Mouse (Mus musculus) lung, adult 2 months (tissue): Measurements from ENCODE around the gene Nedd8. TPM values are rescaled to one million over a fixed set of nuclear protein-coding genes. Genes with fewer than 3 reads are reported as not detected.

Source experiments
- DNase-seq: peaks from one replicate; pipeline ENCODE4 v3.0.0; 2022
- H3K4me1 ChIP-seq: fragments of 200-500 bp; 2 replicates; pipeline ENCODE4 v1.6.1; 2011; ENCODE audit warnings: low read length; ENCODE audit not compliant: control insufficient read depth, insufficient read depth
- H3K4me3 ChIP-seq: fragments of 200-500 bp; replicated peaks from 2 replicates; pipeline ENCODE3; 2011; ENCODE audit warnings: low read depth, mild to moderate bottlenecking, control low read depth, low read length; ENCODE audit errors: extremely low read depth
- CTCF ChIP-seq: fragments of 200-500 bp; IDR thresholded peaks from 2 replicates; pipeline ENCODE4 v1.5.1; 2011; ENCODE audit warnings: mild to moderate bottlenecking, low read length, control low read depth; ENCODE audit not compliant: insufficient read depth
- POLR2A ChIP-seq: fragments of 200-500 bp; IDR thresholded peaks from 2 replicates; pipeline ENCODE4 v1.6.1; 2011; ENCODE audit warnings: low read depth, mild to moderate bottlenecking, control low read depth, low read length, borderline replicate concordance; ENCODE audit errors: extremely low read depth
- WGBS: fragments of 180-500 bp; shearing (Covaris S2); methylation state at CpG from one replicate; pipeline ENCODE4 v1.1.7; 2018; 5-methylcytosine and 5-hydroxymethylcytosine counted together
- polyA plus RNA-seq: library from polyadenylated mRNA; depleted of rRNA; stranded (reverse); fragments of >200 nt; gene quantifications from 2 replicates; pipeline ENCODE4 v1.2.3, GENCODE M21; 2012

Gene Nedd8
- polyA plus RNA-seq, 1 experiment: 270 TPM

GRCm38 (mm10) chr14:55709509-55709908 lies 37.6 kb upstream of the Nedd8 start:
- WGBS: 85% methylated on average over 4 of the region's 4 CpGs
- DNase-seq: no peak
- TF ChIP-seq POLR2A: no peak
- TF ChIP-seq CTCF: no peak
- Histone ChIP-seq H3K4me3 (no peak overlapping the region), H3K4me1 (peaks cover 2% of the 10 kb centered on the region; the same call in 1 of the 2 replicates)

GRCm38 (mm10) chr14:55707397-55707796 lies 35.5 kb upstream of the Nedd8 start:
- H3K4me1 ChIP-seq: no peaks in the 10 kb centered on the region
- DNase-seq: no peak
- 79% methylated on average over 5 of the region's 5 CpGs for whole genome bisulfite sequencing
- TF ChIP-seq CTCF (no peak), POLR2A (no peak)
- no peak overlapping the region for H3K4me3 ChIP-seq

GRCm38 (mm10) chr14:55706051-55706600 lies 34.2 kb upstream of the Nedd8 start:
- TF ChIP-seq CTCF (no peak), POLR2A (no peak)
- Histone ChIP-seq H3K4me1 (no peaks in the 10 kb centered on the region), H3K4me3 (no peak overlapping the region)
- no peak for DNase-seq
- WGBS: 76% methylated on average over 8 of the region's 8 CpGs

- TF ChIP-seq CTCF (no peak), POLR2A (no peak)
- Histone ChIP-seq H3K4me1 (no peaks in the 10 kb centered on the region), H3K4me3 (no peak overlapping the region)
- WGBS: 62% methylated on average over 6 of the region's 6 CpGs
- DNase-seq: no peak
Observed at GRCm38 (mm10) chr14:55702761-55703160, 30.8 kb upstream of the Nedd8 start.

GRCm38 (mm10) chr14:55701131-55701530 lies 29.2 kb upstream of the Nedd8 start:
- WGBS: 78% methylated on average over 9 of the region's 9 CpGs
- TF ChIP-seq CTCF (no peak), POLR2A (no peak)
- no peak for DNase-seq
- no peak overlapping the region for H3K4me3 ChIP-seq
- no peaks in the 10 kb centered on the region for H3K4me1 ChIP-seq

GRCm38 (mm10) chr14:55697226-55697625 lies 25.3 kb upstream of the Nedd8 start:
- 67% methylated on average over 4 of the region's 4 CpGs for WGBS
- Histone ChIP-seq H3K4me3 (no peak overlapping the region), H3K4me1 (no peaks in the 10 kb centered on the region)
- TF ChIP-seq POLR2A (no peak), CTCF (no peak)
- no peak for DNase-seq

- no peak overlapping the region for H3K4me3 ChIP-seq
- no peaks in the 10 kb centered on the region for H3K4me1 ChIP-seq
- DNase-seq: no peak
- TF ChIP-seq CTCF (no peak), POLR2A (no peak)
- 69% methylated on average over 10 of the region's 10 CpGs for WGBS
Observed at GRCm38 (mm10) chr14:55689433-55689832, 17.5 kb upstream of the Nedd8 start.

GRCm38 (mm10) chr14:55682118-55682493 lies 10.2 kb upstream of the Nedd8 start:
- DNase-seq: no peak
- H3K4me3 ChIP-seq: peak overlapping the region; percentile 80
- 5% methylated on average over 3 of the region's 3 CpGs for WGBS
- no peaks in the 10 kb centered on the region for H3K4me1 ChIP-seq
- TF ChIP-seq CTCF (no peak), POLR2A (no peak)

GRCm38 (mm10) chr14:55681160-55682117 lies 9.5 kb upstream of the Nedd8 start, which contains the start of gene Tinf2:
Gene Tinf2 (minus strand): TSS chr14:55681820.
- under 1% methylated on average over 66 of the region's 66 CpGs for WGBS
- TF ChIP-seq POLR2A (peak; percentile 39; the same call in 1 of the 2 replicates), CTCF (peak; percentile 48)
- peak; percentile 94 for DNase-seq

GRCm38 (mm10) chr14:55677615-55678014 lies 5.7 kb upstream of the Nedd8 start:
- WGBS: 76% methylated on average over 4 of the region's 4 CpGs

More at GRCm38 (mm10) chr14:55681160-55682117, 9.5 kb upstream of the Nedd8 start, which contains the start of gene Tinf2:
- Histone ChIP-seq H3K4me3 (peak within 1 kb of the TSS; percentile 80), H3K4me1 (no peaks in the 10 kb centered on the region)

GRCm38 (mm10) chr14:55672741-55673060 lies 777 bp upstream of the Nedd8 start:
- H3K4me1 ChIP-seq: peaks cover 4% of the 10 kb centered on the region; the same call in 1 of the 2 replicates
- H3K4me3 ChIP-seq: peak overlapping the region; percentile 97
- 61% methylated on average over 7 of the region's 7 CpGs for WGBS
- DNase-seq: no peak
- TF ChIP-seq CTCF: no peak

More at GRCm38 (mm10) chr14:55677615-55678014, 5.7 kb upstream of the Nedd8 start:
- Histone ChIP-seq H3K4me3 (no peak overlapping the region), H3K4me1 (no peaks in the 10 kb centered on the region)
- TF ChIP-seq POLR2A (no peak), CTCF (no peak)
- DNase-seq: no peak
